Mouse (Mus musculus): ENCODE measurements at regions not wholly inside any gene's neighbourhood (a gene's known extent, or its start where the extent isn't known, plus 50 kb on each side); places are given as distances from the start of the nearest gene placed in this dataset.

- TF ChIP-seq CTCF (IDR thresholded peaks at IDR 0.05; ENCODE audit: extremely low read depth, insufficient read depth, insufficient read length, insufficient replicate concordance) (no peak), POLR2A (IDR thresholded peaks at IDR 0.05; ENCODE audit: low read depth, low read length) (no peak)
Observed at GRCm38 (mm10) chr10:118585821-118586220, 145.0 kb downstream of the Ifng start.
